Mouse (Mus musculus): ENCODE measurements around the gene Kdm6b. TPM values are rescaled to one million over a fixed set of nuclear protein-coding genes. Genes with fewer than 3 reads are reported as not detected.

Kdm6b gene
- polyA plus RNA-seq (2014; fragmentation: Illumina TruSeq; extraction: RNeasy Lipid Tissue Mini Kit (QIAGEN cat#74804); ENCODE audit: low read depth, low replicate concordance): 22.5 TPM

GRCm38 (mm10) chr11:69413221-69414181 is at the start of gene Kdm6b:
TSS of gene Kdm6b (minus strand) at chr11:69413675.

GRCm38 (mm10) chr11:69398059-69398458 is 15.4 kb downstream of the Kdm6b start, which contains the start of gene Tmem88:
TSS of gene Tmem88 (minus strand) at chr11:69398234.

GRCm38 (mm10) chr11:69395235-69395633 is 18.2 kb downstream of the Kdm6b start, which contains the start of the genes Naa38 and Cyb5d1:
TSS of gene Naa38 (plus strand) at chr11:69395487.
TSS of gene Cyb5d1 (minus strand) at chr11:69395631.

GRCm38 (mm10) chr11:69369215-69369989 is 44.1 kb downstream of the Kdm6b start, which contains the start of gene Chd3:
TSS of gene Chd3 (minus strand) at chr11:69369406.

Other genes starting within 250 kb of the Kdm6b start
- gene Alox8, start 215.8 kb downstream of the Kdm6b start, polyA plus RNA-seq (2014; fragmentation: Illumina TruSeq; extraction: RNeasy Lipid Tissue Mini Kit (QIAGEN cat#74804); ENCODE audit: low read depth, low replicate concordance): not detected
- gene Gucy2e, start 176.6 kb downstream of the Kdm6b start, polyA plus RNA-seq (2014; fragmentation: Illumina TruSeq; extraction: RNeasy Lipid Tissue Mini Kit (QIAGEN cat#74804); ENCODE audit: low read depth, low replicate concordance): 0.05 TPM
- 8.9 TPM for gene Cntrob, start 89.9 kb downstream of the Kdm6b start, polyA plus RNA-seq (2014; fragmentation: Illumina TruSeq; extraction: RNeasy Lipid Tissue Mini Kit (QIAGEN cat#74804); ENCODE audit: low read depth, low replicate concordance)
- gene Trappc1, start 89.7 kb downstream of the Kdm6b start, polyA plus RNA-seq (2014; fragmentation: Illumina TruSeq; extraction: RNeasy Lipid Tissue Mini Kit (QIAGEN cat#74804); ENCODE audit: low read depth, low replicate concordance): 90.6 TPM
- gene Kcnab3, start 87.4 kb downstream of the Kdm6b start, polyA plus RNA-seq (2014; fragmentation: Illumina TruSeq; extraction: RNeasy Lipid Tissue Mini Kit (QIAGEN cat#74804); ENCODE audit: low read depth, low replicate concordance): 1.1 TPM
- gene Rnf227, start 73.2 kb downstream of the Kdm6b start, polyA plus RNA-seq (2014; fragmentation: Illumina TruSeq; extraction: RNeasy Lipid Tissue Mini Kit (QIAGEN cat#74804); ENCODE audit: low read depth, low replicate concordance): 1.6 TPM
- 88.6 TPM for gene Chd3, start 44.3 kb downstream of the Kdm6b start, polyA plus RNA-seq (2014; fragmentation: Illumina TruSeq; extraction: RNeasy Lipid Tissue Mini Kit (QIAGEN cat#74804); ENCODE audit: low read depth, low replicate concordance)
- gene Naa38, start 18.2 kb downstream of the Kdm6b start, polyA plus RNA-seq (2014; fragmentation: Illumina TruSeq; extraction: RNeasy Lipid Tissue Mini Kit (QIAGEN cat#74804); ENCODE audit: low read depth, low replicate concordance): 115 TPM
- gene Cyb5d1, start 18.0 kb downstream of the Kdm6b start, polyA plus RNA-seq (2014; fragmentation: Illumina TruSeq; extraction: RNeasy Lipid Tissue Mini Kit (QIAGEN cat#74804); ENCODE audit: low read depth, low replicate concordance): 37.7 TPM
- gene Tmem88, start 15.4 kb downstream of the Kdm6b start, polyA plus RNA-seq (2014; fragmentation: Illumina TruSeq; extraction: RNeasy Lipid Tissue Mini Kit (QIAGEN cat#74804); ENCODE audit: low read depth, low replicate concordance): 10.2 TPM
- gene Dnah2, start 135.4 kb upstream of the Kdm6b start, polyA plus RNA-seq (2014; fragmentation: Illumina TruSeq; extraction: RNeasy Lipid Tissue Mini Kit (QIAGEN cat#74804); ENCODE audit: low read depth, low replicate concordance): 1.2 TPM
- 1.1 TPM for gene Efnb3, start 146.5 kb upstream of the Kdm6b start, polyA plus RNA-seq (2014; fragmentation: Illumina TruSeq; extraction: RNeasy Lipid Tissue Mini Kit (QIAGEN cat#74804); ENCODE audit: low read depth, low replicate concordance)
- 9.2 TPM for gene Wrap53, start 166.6 kb upstream of the Kdm6b start, polyA plus RNA-seq (2014; fragmentation: Illumina TruSeq; extraction: RNeasy Lipid Tissue Mini Kit (QIAGEN cat#74804); ENCODE audit: low read depth, low replicate concordance)
- gene Trp53, start 166.7 kb upstream of the Kdm6b start, polyA plus RNA-seq (2014; fragmentation: Illumina TruSeq; extraction: RNeasy Lipid Tissue Mini Kit (QIAGEN cat#74804); ENCODE audit: low read depth, low replicate concordance): 35.1 TPM
- gene Atp1b2, start 192.3 kb upstream of the Kdm6b start, polyA plus RNA-seq (2014; fragmentation: Illumina TruSeq; extraction: RNeasy Lipid Tissue Mini Kit (QIAGEN cat#74804); ENCODE audit: low read depth, low replicate concordance): 14.8 TPM
- not detected for gene Shbg, start 204.2 kb upstream of the Kdm6b start, polyA plus RNA-seq (2014; fragmentation: Illumina TruSeq; extraction: RNeasy Lipid Tissue Mini Kit (QIAGEN cat#74804); ENCODE audit: low read depth, low replicate concordance)
- gene Sat2, start 208.3 kb upstream of the Kdm6b start, polyA plus RNA-seq (2014; fragmentation: Illumina TruSeq; extraction: RNeasy Lipid Tissue Mini Kit (QIAGEN cat#74804); ENCODE audit: low read depth, low replicate concordance): 16.0 TPM
- gene Fxr2, start 219.3 kb upstream of the Kdm6b start, polyA plus RNA-seq (2014; fragmentation: Illumina TruSeq; extraction: RNeasy Lipid Tissue Mini Kit (QIAGEN cat#74804); ENCODE audit: low read depth, low replicate concordance): 64.4 TPM
- gene Sox15, start 241.6 kb upstream of the Kdm6b start, polyA plus RNA-seq (2014; fragmentation: Illumina TruSeq; extraction: RNeasy Lipid Tissue Mini Kit (QIAGEN cat#74804); ENCODE audit: low read depth, low replicate concordance): 0.92 TPM
- gene Mpdu1, start 249.0 kb upstream of the Kdm6b start, polyA plus RNA-seq (2014; fragmentation: Illumina TruSeq; extraction: RNeasy Lipid Tissue Mini Kit (QIAGEN cat#74804); ENCODE audit: low read depth, low replicate concordance): 89.0 TPM

All from adipose tissue, adult 10 weeks (tissue).